Mouse (Mus musculus) small intestine, adult 2 months (tissue): ENCODE results near the gene Tfeb.

Experiments used
- CTCF ChIP-seq: fragments of 200-500 bp; IDR thresholded peaks from 2 replicates; pipeline ENCODE4 v1.5.1; 2012; ENCODE audit warnings: low read depth, mild to moderate bottlenecking, control low read depth, inconsistent platforms, low read length, moderate library complexity, mixed read lengths; ENCODE audit not compliant: insufficient replicate concordance, insufficient read length; ENCODE audit errors: extremely low read depth
- POLR2A ChIP-seq: fragments of 200-500 bp; IDR thresholded peaks from 2 replicates; pipeline ENCODE4 v1.6.1; 2012; ENCODE audit warnings: low read depth, mild to moderate bottlenecking, control low read depth, inconsistent platforms, low read length, moderate library complexity

- TF ChIP-seq POLR2A (no peak), CTCF (no peak)
These were observed 29.2 kb downstream of the Tfeb start for GRCm38 (mm10) chr17:47765986-47766385.
